Mouse (Mus musculus): ENCODE results near the gene Gadd45gip1. TPM values are rescaled to one million over a fixed set of nuclear protein-coding genes. Genes with fewer than 3 reads are reported as not detected.

Gene Gadd45gip1
- polyA plus RNA-seq, 1 experiment: 19.5 TPM

GRCm38 (mm10) chr8:84872309-84872965 is 41.1 kb downstream of the Gadd45gip1 start:
- peak overlapping the region; percentile 73 for H3K9ac ChIP-seq (ENCODE audit: low read depth, poor library complexity, severe bottlenecking)
- H3K27me3 ChIP-seq (ENCODE audit: control insufficient read depth, insufficient read depth, low read length, poor library complexity, severe bottlenecking): no peaks in the 10 kb centered on the region
- peak overlapping the region; percentile 68 for H3K4me3 ChIP-seq (ENCODE audit: low read depth, low read length)
- peaks cover 37% of the 10 kb centered on the region for H3K36me3 ChIP-seq (ENCODE audit: control insufficient read depth, insufficient read depth, low read length, poor library complexity, severe bottlenecking)
- TF ChIP-seq EP300 (IDR thresholded peaks at IDR 0.05; ENCODE audit: insufficient read depth, low read depth, low read length) (no peak), CTCF (IDR thresholded peaks at IDR 0.05; ENCODE audit: low read depth, low read length) (no peak), POLR2A (IDR thresholded peaks at IDR 0.05; ENCODE audit: insufficient read depth, low read length) (no peak)
- no peaks in the 10 kb centered on the region for H3K9me3 ChIP-seq (replicated peaks; ENCODE audit: control insufficient read depth, insufficient read depth, low read length, poor library complexity, severe bottlenecking)
- H3K4me1 ChIP-seq (ENCODE audit: control insufficient read depth, insufficient read depth, low read length): peaks cover 3% of the 10 kb centered on the region
- H3K27ac ChIP-seq (ENCODE audit: insufficient read depth, low read length): no peak overlapping the region

- Histone ChIP-seq H3K27me3 (ENCODE audit: control insufficient read depth, insufficient read depth, low read length, poor library complexity, severe bottlenecking) (no peaks in the 10 kb centered on the region), H3K36me3 (ENCODE audit: control insufficient read depth, insufficient read depth, low read length, poor library complexity, severe bottlenecking) (peaks cover 37% of the 10 kb centered on the region), H3K4me3 (ENCODE audit: low read depth, low read length) (peak overlapping the region; percentile 68), H3K4me1 (ENCODE audit: control insufficient read depth, insufficient read depth, low read length) (peaks cover 3% of the 10 kb centered on the region), H3K9me3 (replicated peaks; ENCODE audit: control insufficient read depth, insufficient read depth, low read length, poor library complexity, severe bottlenecking) (no peaks in the 10 kb centered on the region), H3K9ac (ENCODE audit: low read depth, poor library complexity, severe bottlenecking) (peak overlapping the region; percentile 73), H3K27ac (ENCODE audit: insufficient read depth, low read length) (no peak overlapping the region)
- TF ChIP-seq CTCF (IDR thresholded peaks at IDR 0.05; ENCODE audit: low read depth, low read length) (no peak), POLR2A (IDR thresholded peaks at IDR 0.05; ENCODE audit: insufficient read depth, low read length) (no peak)
These were observed 41.7 kb downstream of the Gadd45gip1 start for GRCm38 (mm10) chr8:84873016-84873415.

DNA sequence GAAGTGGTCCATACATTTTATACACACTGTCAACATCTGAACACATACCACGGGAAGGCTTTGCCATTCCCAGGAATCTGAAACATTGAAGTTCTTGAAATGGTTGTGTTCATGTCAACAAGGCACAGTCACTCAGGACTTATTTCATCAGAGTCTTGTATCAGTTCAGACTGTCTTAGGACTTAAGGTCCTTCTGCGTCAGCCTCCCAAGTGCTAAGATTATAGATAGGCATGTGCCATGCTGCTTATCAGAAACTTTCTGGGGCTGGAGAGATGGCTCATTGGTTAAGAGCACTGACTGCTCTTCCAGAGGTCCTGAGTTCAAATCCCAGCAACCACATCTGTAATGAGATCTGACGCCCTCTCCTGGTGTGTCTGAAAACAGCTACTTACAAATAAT is 43.0 kb downstream of the Gadd45gip1 start:
- TF ChIP-seq POLR2A (IDR thresholded peaks at IDR 0.05; ENCODE audit: insufficient read depth, low read length): no peak
- no peak for TF ChIP-seq CTCF (IDR thresholded peaks at IDR 0.05; ENCODE audit: low read depth, low read length)
- TF ChIP-seq EP300 (IDR thresholded peaks at IDR 0.05; ENCODE audit: insufficient read depth, low read depth, low read length): no peak
- H3K27ac ChIP-seq (ENCODE audit: insufficient read depth, low read length): no peak overlapping the region
- no peak overlapping the region for H3K4me3 ChIP-seq (ENCODE audit: low read depth, low read length)
- H3K27me3 ChIP-seq (ENCODE audit: control insufficient read depth, insufficient read depth, low read length, poor library complexity, severe bottlenecking): no peaks in the 10 kb centered on the region
- H3K9ac ChIP-seq (ENCODE audit: low read depth, poor library complexity, severe bottlenecking): no peak overlapping the region
- peaks cover 3% of the 10 kb centered on the region for H3K4me1 ChIP-seq (ENCODE audit: control insufficient read depth, insufficient read depth, low read length)
- H3K9me3 ChIP-seq (replicated peaks; ENCODE audit: control insufficient read depth, insufficient read depth, low read length, poor library complexity, severe bottlenecking): no peaks in the 10 kb centered on the region
- H3K36me3 ChIP-seq (ENCODE audit: control insufficient read depth, insufficient read depth, low read length, poor library complexity, severe bottlenecking): peaks cover 27% of the 10 kb centered on the region

GRCm38 (mm10) chr8:84877297-84878035 is 46.1 kb downstream of the Gadd45gip1 start:
- Histone ChIP-seq H3K27ac (ENCODE audit: insufficient read depth, low read length) (no peak overlapping the region), H3K36me3 (ENCODE audit: control insufficient read depth, insufficient read depth, low read length, poor library complexity, severe bottlenecking) (peaks cover 37% of the 10 kb centered on the region), H3K27me3 (ENCODE audit: control insufficient read depth, insufficient read depth, low read length, poor library complexity, severe bottlenecking) (no peaks in the 10 kb centered on the region), H3K4me1 (ENCODE audit: control insufficient read depth, insufficient read depth, low read length) (peaks cover 3% of the 10 kb centered on the region), H3K4me3 (ENCODE audit: low read depth, low read length) (no peak overlapping the region), H3K9me3 (replicated peaks; ENCODE audit: control insufficient read depth, insufficient read depth, low read length, poor library complexity, severe bottlenecking) (no peaks in the 10 kb centered on the region), H3K9ac (ENCODE audit: low read depth, poor library complexity, severe bottlenecking) (no peak overlapping the region)
- TF ChIP-seq CTCF (IDR thresholded peaks at IDR 0.05; ENCODE audit: low read depth, low read length) (no peak), POLR2A (IDR thresholded peaks at IDR 0.05; ENCODE audit: insufficient read depth, low read length) (no peak), EP300 (IDR thresholded peaks at IDR 0.05; ENCODE audit: insufficient read depth, low read depth, low read length) (no peak)

GRCm38 (mm10) chr8:84878915-84879314 is 47.6 kb downstream of the Gadd45gip1 start:
- Histone ChIP-seq H3K9me3 (replicated peaks; ENCODE audit: control insufficient read depth, insufficient read depth, low read length, poor library complexity, severe bottlenecking) (no peaks in the 10 kb centered on the region), H3K27ac (ENCODE audit: insufficient read depth, low read length) (no peak overlapping the region; the same call in 1 of the 2 replicates), H3K4me3 (ENCODE audit: low read depth, low read length) (no peak overlapping the region), H3K4me1 (ENCODE audit: control insufficient read depth, insufficient read depth, low read length) (no peaks in the 10 kb centered on the region), H3K27me3 (ENCODE audit: control insufficient read depth, insufficient read depth, low read length, poor library complexity, severe bottlenecking) (no peaks in the 10 kb centered on the region), H3K36me3 (ENCODE audit: control insufficient read depth, insufficient read depth, low read length, poor library complexity, severe bottlenecking) (peaks cover 38% of the 10 kb centered on the region), H3K9ac (ENCODE audit: low read depth, poor library complexity, severe bottlenecking) (no peak overlapping the region; the same call in 1 of the 2 replicates)
- TF ChIP-seq POLR2A (IDR thresholded peaks at IDR 0.05; ENCODE audit: insufficient read depth, low read length) (no peak), CTCF (IDR thresholded peaks at IDR 0.05; ENCODE audit: low read depth, low read length) (no peak), EP300 (IDR thresholded peaks at IDR 0.05; ENCODE audit: insufficient read depth, low read depth, low read length) (no peak)

GRCm38 (mm10) chr8:84884728-84885127 is 53.4 kb downstream of the Gadd45gip1 start:
- no peaks in the 10 kb centered on the region for H3K4me1 ChIP-seq (ENCODE audit: control insufficient read depth, insufficient read depth, low read length)
- H3K27me3 ChIP-seq (ENCODE audit: control insufficient read depth, insufficient read depth, low read length, poor library complexity, severe bottlenecking): no peaks in the 10 kb centered on the region
- no peaks in the 10 kb centered on the region for H3K9me3 ChIP-seq (replicated peaks; ENCODE audit: control insufficient read depth, insufficient read depth, low read length, poor library complexity, severe bottlenecking)
- TF ChIP-seq EP300 (IDR thresholded peaks at IDR 0.05; ENCODE audit: insufficient read depth, low read depth, low read length) (no peak), POLR2A (IDR thresholded peaks at IDR 0.05; ENCODE audit: insufficient read depth, low read length) (no peak), CTCF (IDR thresholded peaks at IDR 0.05; ENCODE audit: low read depth, low read length) (no peak)
- no peak overlapping the region for H3K4me3 ChIP-seq (ENCODE audit: low read depth, low read length)
- H3K9ac ChIP-seq (ENCODE audit: low read depth, poor library complexity, severe bottlenecking): no peak overlapping the region
- H3K27ac ChIP-seq (ENCODE audit: insufficient read depth, low read length): no peak overlapping the region
- H3K36me3 ChIP-seq (ENCODE audit: control insufficient read depth, insufficient read depth, low read length, poor library complexity, severe bottlenecking): peaks cover 65% of the 10 kb centered on the region

Other genes starting within 250 kb of the Gadd45gip1 start
- gene Ier2, start 168.7 kb upstream of the Gadd45gip1 start, polyA plus RNA-seq (2011; ENCODE audit: insufficient read depth, insufficient read length, low read depth, missing spikeins): 42.8 and 44.8 TPM in 2 replicates
- 77.6 and 79.8 TPM in 2 replicates for gene Trmt1, start 145.2 kb upstream of the Gadd45gip1 start, polyA plus RNA-seq (2011; ENCODE audit: insufficient read depth, insufficient read length, low read depth, missing spikeins)
- 89.7 and 97.9 TPM in 2 replicates for gene Nacc1, start 143.7 kb upstream of the Gadd45gip1 start, polyA plus RNA-seq (2011; ENCODE audit: insufficient read depth, insufficient read length, low read depth, missing spikeins)
- gene Lyl1, start 130.1 kb upstream of the Gadd45gip1 start, polyA plus RNA-seq (2011; ENCODE audit: insufficient read depth, insufficient read length, low read depth, missing spikeins): not detected in 2 replicates
- gene G430095P16Rik, start 108.5 kb upstream of the Gadd45gip1 start, polyA plus RNA-seq (2011; ENCODE audit: insufficient read depth, insufficient read length, low read depth, missing spikeins): not detected in 2 replicates
- 1.2 and 1.8 TPM in 2 replicates for gene Nfix, start 31.2 kb upstream of the Gadd45gip1 start, polyA plus RNA-seq (2011; ENCODE audit: insufficient read depth, insufficient read length, low read depth, missing spikeins)
- 2.5 and 3.1 TPM in 2 replicates for gene Dand5, start 8.7 kb upstream of the Gadd45gip1 start, polyA plus RNA-seq (2011; ENCODE audit: insufficient read depth, insufficient read length, low read depth, missing spikeins)
- gene Rad23a, start 9.1 kb downstream of the Gadd45gip1 start, polyA plus RNA-seq (2011; ENCODE audit: insufficient read depth, insufficient read length, low read depth, missing spikeins): 68.0 and 76.1 TPM in 2 replicates
- gene Calr, start 15.4 kb downstream of the Gadd45gip1 start, polyA plus RNA-seq (2011; ENCODE audit: insufficient read depth, insufficient read length, low read depth, missing spikeins): 507 and 546 TPM in 2 replicates
- gene Farsa, start 25.5 kb downstream of the Gadd45gip1 start, polyA plus RNA-seq (2011; ENCODE audit: insufficient read depth, insufficient read length, low read depth, missing spikeins): 50.8 and 52.6 TPM in 2 replicates
- gene Syce2, start 40.6 kb downstream of the Gadd45gip1 start, polyA plus RNA-seq (2011; ENCODE audit: insufficient read depth, insufficient read length, low read depth, missing spikeins): 93.8 and 97.1 TPM in 2 replicates
- 72.5 and 78.5 TPM in 2 replicates for gene Gcdh, start 62.4 kb downstream of the Gadd45gip1 start, polyA plus RNA-seq (2011; ENCODE audit: insufficient read depth, insufficient read length, low read depth, missing spikeins)
- not detected in 2 replicates for gene Klf1, start 70.4 kb downstream of the Gadd45gip1 start, polyA plus RNA-seq (2011; ENCODE audit: insufficient read depth, insufficient read length, low read depth, missing spikeins)
- gene Dnase2a, start 77.0 kb downstream of the Gadd45gip1 start, polyA plus RNA-seq (2011; ENCODE audit: insufficient read depth, insufficient read length, low read depth, missing spikeins): 27.5 and 30.9 TPM in 2 replicates
- gene Mast1, start 105.8 kb downstream of the Gadd45gip1 start, polyA plus RNA-seq (2011; ENCODE audit: insufficient read depth, insufficient read length, low read depth, missing spikeins): 0.73 and 1.5 TPM in 2 replicates
- gene Rtbdn, start 115.5 kb downstream of the Gadd45gip1 start, polyA plus RNA-seq (2011; ENCODE audit: insufficient read depth, insufficient read length, low read depth, missing spikeins): 0.38 TPM in 1 of 2 replicates, not detected in the other
- 4.9 TPM in 1 of 2 replicates, not detected in the other for gene Gm49661, start 137.9 kb downstream of the Gadd45gip1 start, polyA plus RNA-seq (2011; ENCODE audit: insufficient read depth, insufficient read length, low read depth, missing spikeins)
- 226 and 237 TPM in 2 replicates for gene Prdx2, start 138.1 kb downstream of the Gadd45gip1 start, polyA plus RNA-seq (2011; ENCODE audit: insufficient read depth, insufficient read length, low read depth, missing spikeins)
- 79.2 and 88.1 TPM in 2 replicates for gene Rnaseh2a, start 138.2 kb downstream of the Gadd45gip1 start, polyA plus RNA-seq (2011; ENCODE audit: insufficient read depth, insufficient read length, low read depth, missing spikeins)
- 19.0 and 20.4 TPM in 2 replicates for gene Junb, start 147.2 kb downstream of the Gadd45gip1 start, polyA plus RNA-seq (2011; ENCODE audit: insufficient read depth, insufficient read length, low read depth, missing spikeins)
- 41.5 and 41.8 TPM in 2 replicates for gene Hook2, start 159.1 kb downstream of the Gadd45gip1 start, polyA plus RNA-seq (2011; ENCODE audit: insufficient read depth, insufficient read length, low read depth, missing spikeins)
- 0.70 and 1.2 TPM in 2 replicates for gene Best2, start 183.0 kb downstream of the Gadd45gip1 start, polyA plus RNA-seq (2011; ENCODE audit: insufficient read depth, insufficient read length, low read depth, missing spikeins)
- gene Asna1, start 193.8 kb downstream of the Gadd45gip1 start, polyA plus RNA-seq (2011; ENCODE audit: insufficient read depth, insufficient read length, low read depth, missing spikeins): 170 and 171 TPM in 2 replicates
- 82.4 and 96.1 TPM in 2 replicates for gene Trir, start 195.3 kb downstream of the Gadd45gip1 start, polyA plus RNA-seq (2011; ENCODE audit: insufficient read depth, insufficient read length, low read depth, missing spikeins)
- gene Tnpo2, start 205.4 kb downstream of the Gadd45gip1 start, polyA plus RNA-seq (2011; ENCODE audit: insufficient read depth, insufficient read length, low read depth, missing spikeins): 193 and 195 TPM in 2 replicates
- gene Fbxw9, start 228.5 kb downstream of the Gadd45gip1 start, polyA plus RNA-seq (2011; ENCODE audit: insufficient read depth, insufficient read length, low read depth, missing spikeins): 25.1 and 26.3 TPM in 2 replicates
- not detected in 2 replicates for gene Gm5741, start 236.5 kb downstream of the Gadd45gip1 start, polyA plus RNA-seq (2011; ENCODE audit: insufficient read depth, insufficient read length, low read depth, missing spikeins)
- 43.3 and 47.0 TPM in 2 replicates for gene Dhps, start 240.2 kb downstream of the Gadd45gip1 start, polyA plus RNA-seq (2011; ENCODE audit: insufficient read depth, insufficient read length, low read depth, missing spikeins)
- 82.5 and 105 TPM in 2 replicates for gene Wdr83os, start 249.2 kb downstream of the Gadd45gip1 start, polyA plus RNA-seq (2011; ENCODE audit: insufficient read depth, insufficient read length, low read depth, missing spikeins)
- gene Wdr83, start 249.8 kb downstream of the Gadd45gip1 start, polyA plus RNA-seq (2011; ENCODE audit: insufficient read depth, insufficient read length, low read depth, missing spikeins): 16.5 and 16.8 TPM in 2 replicates

Data from ES-Bruce4 (cell line).